Mouse (Mus musculus) layer of hippocampus, adult 9-11 months (tissue): ENCODE data around the gene Borcs5.
"Not testable (repeated sequence)": the region's sequence is repeated elsewhere in the genome, so short reads cannot be mapped to it uniquely, and the experiment has no call there.

Experiments used
- DNase-seq: peaks from one replicate; pipeline ENCODE4 v3.0.0; 2022

Gene Borcs5

DNA sequence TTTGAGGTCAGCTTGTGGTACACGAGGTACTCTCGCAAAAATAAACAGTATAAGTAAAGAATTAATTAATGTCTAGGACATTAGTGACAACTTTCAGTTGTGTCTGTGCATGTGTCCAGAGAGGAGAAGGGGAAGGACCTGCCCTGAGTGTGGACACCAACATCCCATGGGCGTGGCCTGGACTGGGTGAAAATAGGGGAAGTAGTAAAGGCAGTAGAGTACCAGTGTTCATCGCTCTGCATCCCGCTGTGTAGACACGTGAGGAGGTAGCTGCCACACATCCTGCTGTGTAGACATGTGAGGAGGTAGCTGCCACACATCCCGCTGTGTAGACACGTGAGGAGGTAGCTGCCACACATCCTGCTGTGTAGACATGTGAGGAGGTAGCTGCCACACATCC, 34.4 kb downstream of the Borcs5 start:
- DNase-seq: not testable (repeated sequence)

DNA sequence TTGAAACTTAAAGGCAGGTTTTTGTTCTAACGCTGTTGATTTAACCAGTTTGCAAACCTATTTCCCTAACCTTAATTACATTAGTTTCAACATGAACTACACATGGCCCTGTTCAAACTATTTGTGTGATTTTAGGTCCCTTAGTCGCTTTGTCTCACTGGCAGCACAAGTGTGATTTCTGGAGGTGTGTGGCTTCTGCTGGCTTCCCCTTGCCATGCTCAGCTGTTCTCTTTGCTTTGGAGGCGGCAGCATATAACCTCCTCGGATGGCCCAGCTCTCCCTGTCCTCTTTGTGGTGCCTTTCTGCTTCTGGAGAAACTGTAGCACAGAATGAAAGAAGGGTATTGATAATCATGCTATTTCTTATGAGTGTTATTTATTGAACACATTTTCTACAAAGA, 38.2 kb downstream of the Borcs5 start:
- peak; percentile 16 for DNase-seq

DNA sequence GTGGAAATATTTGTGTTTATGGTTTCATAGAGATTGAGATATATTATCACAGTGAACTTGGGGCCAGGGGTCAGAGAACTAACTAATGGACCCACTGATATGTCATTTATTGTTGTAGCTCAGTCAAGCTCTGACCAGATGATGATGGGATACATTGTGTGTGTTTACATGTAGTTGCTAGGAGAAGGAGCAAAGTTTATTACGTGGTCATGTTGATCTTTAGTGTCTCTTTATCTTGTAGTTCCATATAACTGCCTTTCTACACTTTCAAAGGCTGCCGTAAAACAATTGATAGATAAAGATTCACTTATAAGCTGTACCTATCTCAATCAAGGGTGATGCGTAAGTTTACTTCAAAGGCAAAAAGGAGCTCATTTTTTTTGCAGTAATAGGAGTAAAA, 38.7 kb downstream of the Borcs5 start:
- no peak for DNase-seq

DNA sequence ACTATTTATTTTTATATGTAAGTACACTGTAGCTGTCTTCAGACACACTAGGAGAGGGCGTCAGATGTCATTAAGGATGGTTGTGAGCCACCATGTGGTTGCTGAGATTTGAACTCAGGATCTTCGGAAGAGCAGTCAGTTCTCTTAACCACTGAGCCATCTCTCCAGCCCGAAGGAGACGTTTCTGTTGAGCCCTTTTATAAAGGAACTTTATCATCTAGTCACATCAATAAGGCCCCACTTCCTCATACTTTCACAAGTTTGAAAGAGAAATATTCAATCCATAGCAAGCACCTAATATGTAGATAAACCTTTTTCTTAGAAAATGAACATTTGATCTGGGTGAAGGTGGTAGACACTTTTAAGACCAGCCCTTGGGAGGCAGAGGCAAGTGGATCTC, 40.0 kb downstream of the Borcs5 start:
- not testable (repeated sequence) for DNase-seq

- DNase-seq: no peak
Observed at GRCm38 (mm10) chr6:134684354-134684915, 45.1 kb downstream of the Borcs5 start.

GRCm38 (mm10) chr6:134685040-134685439, 45.7 kb downstream of the Borcs5 start:
- no peak for DNase-seq

- no peak for DNase-seq
Observed at GRCm38 (mm10) chr6:134685515-134685914, 46.2 kb downstream of the Borcs5 start.

GRCm38 (mm10) chr6:134694498-134694897, 55.2 kb downstream of the Borcs5 start:
- no peak for DNase-seq

DNA sequence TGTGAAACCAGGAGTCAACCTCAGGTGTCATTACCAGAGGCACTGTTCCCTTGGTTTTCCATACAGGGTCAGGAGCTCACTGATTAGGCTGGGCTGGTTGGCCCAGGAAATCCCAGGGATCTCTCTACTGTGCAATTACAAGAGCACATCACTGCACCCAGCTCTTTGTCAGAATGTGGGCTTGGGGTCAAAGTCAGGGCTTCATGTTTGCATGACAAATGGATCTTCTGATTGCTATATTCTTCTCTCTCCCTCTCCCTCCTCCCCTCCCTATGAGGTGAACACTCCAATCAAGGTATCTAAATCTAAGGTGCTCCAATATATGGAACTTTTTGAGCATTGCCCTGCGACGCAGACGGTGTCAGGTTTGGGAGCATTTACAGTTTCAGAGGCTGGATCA, 55.7 kb downstream of the Borcs5 start:
- DNase-seq: no peak

- DNase-seq: no peak
Observed at GRCm38 (mm10) chr6:134695625-134696024, 56.3 kb downstream of the Borcs5 start.

- DNase-seq: no peak
Observed at GRCm38 (mm10) chr6:134696146-134696545, 56.8 kb downstream of the Borcs5 start.

GRCm38 (mm10) chr6:134696554-134696953, 57.2 kb downstream of the Borcs5 start:
- no peak for DNase-seq

DNA sequence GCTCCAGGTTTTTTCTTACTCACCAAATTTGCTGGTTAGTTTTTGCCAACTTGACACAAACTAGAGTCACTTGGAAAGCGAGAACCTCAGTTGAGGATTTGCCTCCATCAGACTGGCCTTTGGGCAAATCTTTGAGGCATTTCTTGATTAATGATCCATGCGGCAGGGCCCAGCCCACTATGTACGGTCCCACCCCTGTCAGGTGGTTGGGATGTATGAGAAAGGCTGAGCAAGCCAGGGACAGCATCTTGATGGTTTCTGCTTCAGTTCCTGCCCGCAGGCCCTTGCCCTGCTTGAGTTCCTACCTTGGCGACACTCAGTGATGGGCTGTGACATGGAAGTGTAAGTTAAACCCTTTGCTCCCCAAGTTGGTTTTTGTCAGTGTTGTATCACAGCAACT, 58.9 kb downstream of the Borcs5 start:
- no peak for DNase-seq

DNA sequence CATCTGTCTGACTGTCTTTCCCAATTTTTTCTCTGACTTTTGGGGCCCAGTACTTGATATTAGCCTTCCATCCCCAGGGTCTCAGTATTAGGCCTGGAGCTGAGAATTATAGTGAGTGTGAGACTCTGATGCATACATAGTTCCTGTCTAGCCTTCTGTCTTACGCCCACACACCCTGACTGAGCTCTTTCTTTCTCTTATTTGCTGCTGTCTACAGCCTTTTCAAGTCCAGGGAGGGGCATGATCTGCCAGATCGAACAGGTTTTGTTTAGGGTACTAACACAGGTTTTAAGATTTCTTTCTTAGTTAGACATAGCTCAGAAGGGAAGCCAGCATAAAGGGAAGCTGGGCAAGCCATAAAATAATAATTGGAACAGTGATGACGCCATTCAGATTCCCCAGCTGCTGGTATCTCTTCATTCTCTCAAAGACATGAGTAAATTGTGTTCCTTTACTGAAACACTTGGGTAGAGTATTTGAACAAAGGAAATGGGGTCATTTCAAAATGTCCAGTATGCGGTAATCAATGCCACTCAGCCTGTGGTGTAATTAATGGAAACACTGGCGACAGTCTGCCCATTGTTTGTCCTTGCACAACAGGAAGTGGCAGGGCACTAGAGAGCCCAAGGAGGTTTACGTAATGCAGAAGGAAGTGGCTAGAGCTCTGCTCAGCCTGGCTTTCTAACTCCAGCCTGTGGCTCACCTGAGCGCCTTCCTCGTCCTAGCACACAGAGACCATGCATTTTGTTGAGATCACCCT, 61.3 kb downstream of the Borcs5 start:
- peak; percentile 57 for DNase-seq

DNA sequence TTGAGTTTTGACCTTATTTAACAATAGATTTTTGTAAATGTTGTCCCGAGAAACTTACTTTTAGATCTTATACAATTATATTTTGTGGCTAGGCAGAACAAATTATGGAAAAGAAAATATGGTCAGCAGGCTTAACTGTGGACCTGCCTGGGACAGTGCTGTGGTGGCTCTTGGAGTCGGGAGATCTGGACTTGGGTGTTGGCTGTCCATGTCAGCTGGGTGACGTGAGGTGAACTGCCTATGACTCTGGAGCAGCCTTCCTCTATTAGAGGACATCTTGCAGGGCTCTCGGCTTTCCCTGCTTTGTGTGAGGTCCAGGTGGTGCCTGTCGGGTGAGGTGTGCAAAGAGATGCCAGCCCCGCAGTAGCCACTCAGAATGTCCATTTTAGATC, 61.9 kb downstream of the Borcs5 start:
- DNase-seq: no peak

DNA sequence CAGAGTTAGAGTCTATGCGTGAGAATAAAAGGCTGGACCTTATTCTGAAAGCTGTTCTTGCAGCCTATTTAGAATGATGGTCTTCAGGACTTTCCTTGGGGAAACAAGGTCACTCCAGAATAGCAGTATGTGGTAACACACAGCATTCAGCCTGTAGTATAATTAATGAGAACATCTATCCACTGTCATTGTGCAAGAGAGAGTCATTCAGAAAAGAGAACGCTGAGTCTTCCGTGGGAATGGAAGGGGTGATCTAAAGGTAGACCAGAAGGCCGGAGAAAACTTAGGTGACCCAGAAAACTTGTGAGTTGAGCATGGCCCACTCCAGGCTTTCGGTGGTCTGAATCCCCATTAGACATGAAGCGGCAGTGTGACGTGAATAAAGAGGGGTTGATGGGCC, 62.9 kb downstream of the Borcs5 start:
- DNase-seq: no peak

GRCm38 (mm10) chr6:134703053-134703690, 63.9 kb downstream of the Borcs5 start:
- no peak for DNase-seq

DNA sequence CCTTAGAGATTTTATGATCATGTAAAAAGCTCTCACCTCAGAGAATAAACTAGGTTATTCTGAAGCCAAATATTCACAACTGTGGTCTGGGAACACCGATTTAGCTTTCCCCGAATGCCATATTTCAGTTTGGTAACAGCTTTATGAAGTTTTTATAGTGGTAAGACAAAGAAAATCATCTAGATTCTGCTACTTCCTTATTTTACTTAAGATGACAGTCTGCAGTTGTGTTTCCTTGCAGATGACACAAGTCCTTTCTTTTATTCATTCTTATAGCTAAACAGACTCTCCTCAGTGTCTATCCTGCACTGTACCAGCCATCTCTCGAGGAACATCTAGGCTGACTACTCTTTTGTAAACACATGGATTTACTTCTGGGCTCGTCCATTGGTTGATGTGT, 67.2 kb downstream of the Borcs5 start:
- DNase-seq: no peak

DNA sequence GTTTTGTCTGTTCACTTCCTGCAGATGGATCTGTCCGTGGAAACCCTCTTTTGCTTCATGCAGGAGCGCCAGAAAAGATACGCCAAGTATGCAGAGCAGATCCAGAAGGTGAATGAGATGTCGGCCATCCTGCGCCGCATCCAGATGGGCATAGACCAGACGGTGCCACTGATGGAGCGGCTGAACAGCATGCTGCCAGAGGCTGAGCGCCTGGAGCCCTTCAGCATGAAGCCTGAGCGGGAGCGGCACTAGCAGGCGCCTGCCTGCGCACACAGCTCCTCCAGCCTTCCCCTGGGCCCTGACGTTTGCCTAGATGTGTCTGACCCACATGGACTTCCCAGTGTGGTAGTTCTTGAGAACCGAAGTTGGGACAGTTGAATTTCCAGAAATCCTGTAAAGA, 70.7 kb downstream of the Borcs5 start:
- DNase-seq: no peak

DNA sequence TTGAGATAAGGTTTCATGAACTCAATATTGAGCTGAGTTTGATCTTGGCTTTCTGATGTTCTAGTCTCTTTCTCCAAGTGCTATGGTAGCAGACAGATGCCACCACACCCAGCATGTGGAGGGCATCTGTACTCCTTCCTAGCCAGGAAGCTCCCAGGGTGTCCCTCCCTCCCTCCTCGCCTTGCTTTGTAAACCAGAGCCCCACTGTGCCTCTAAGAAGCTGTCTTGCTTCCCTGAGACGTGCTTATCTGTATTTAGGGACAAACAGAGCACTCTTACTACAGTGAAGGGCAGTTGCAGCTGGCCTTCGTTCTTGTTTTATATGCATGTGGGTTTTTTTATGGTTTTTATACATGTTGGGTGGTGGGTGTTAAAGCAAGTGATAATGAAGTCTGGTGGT, 74.0 kb downstream of the Borcs5 start:
- no peak for DNase-seq

GRCm38 (mm10) chr6:134713897-134714296, 74.6 kb downstream of the Borcs5 start:
- DNase-seq: no peak

GRCm38 (mm10) chr6:134716168-134716587, 76.9 kb downstream of the Borcs5 start:
- DNase-seq: no peak

- peak; percentile 54 for DNase-seq
Observed at GRCm38 (mm10) chr6:134717886-134718667, 78.8 kb downstream of the Borcs5 start.

- no peak for DNase-seq
Observed at GRCm38 (mm10) chr6:134718668-134719065, 79.4 kb downstream of the Borcs5 start.
